Mouse (Mus musculus) T-helper 2 cell (primary cell): ENCODE measurements around the gene Adgre4.
"Not testable (repeated sequence)": the region's sequence is repeated elsewhere in the genome, so short reads cannot be mapped to it uniquely, and the experiment has no call there.

Experiments
- in situ Hi-C: fragments of 300-600 bp; cut with MboI, MseI; formaldehyde crosslinking; loops from one replicate; pipeline ENCODE4 v1.15.1; 2025; ENCODE audit warnings: high pct_unique_total_duplicates

The Adgre4 gene

DNA sequence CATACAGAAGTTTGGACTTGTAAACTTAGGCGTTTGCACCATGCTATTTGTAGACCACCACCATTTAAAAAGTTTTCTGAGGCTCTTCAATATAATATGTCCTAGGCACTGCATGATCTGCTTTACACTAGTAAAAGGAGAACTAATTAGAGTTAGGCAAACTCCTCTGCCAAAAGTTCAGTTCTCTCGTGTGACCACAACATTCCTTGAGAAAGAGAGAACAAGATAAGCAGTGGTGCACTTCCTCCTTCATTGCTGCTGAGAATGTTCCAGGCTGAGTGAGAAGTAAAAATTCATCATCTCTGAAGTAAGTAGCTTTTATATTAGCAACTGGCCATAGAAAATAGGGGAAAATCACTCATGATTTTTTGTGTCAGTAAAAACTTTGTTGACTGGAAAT is at the start of gene Adgre4:
Adgre4 (plus strand) TSS at position 199 of the 400 bp plus-strand sequence.
- in situ Hi-C loops, result loop anchor here (10.0 kb wide), 1 partner anchor 1685 kb away; no protein-coding TSS in a partner anchor

DNA sequence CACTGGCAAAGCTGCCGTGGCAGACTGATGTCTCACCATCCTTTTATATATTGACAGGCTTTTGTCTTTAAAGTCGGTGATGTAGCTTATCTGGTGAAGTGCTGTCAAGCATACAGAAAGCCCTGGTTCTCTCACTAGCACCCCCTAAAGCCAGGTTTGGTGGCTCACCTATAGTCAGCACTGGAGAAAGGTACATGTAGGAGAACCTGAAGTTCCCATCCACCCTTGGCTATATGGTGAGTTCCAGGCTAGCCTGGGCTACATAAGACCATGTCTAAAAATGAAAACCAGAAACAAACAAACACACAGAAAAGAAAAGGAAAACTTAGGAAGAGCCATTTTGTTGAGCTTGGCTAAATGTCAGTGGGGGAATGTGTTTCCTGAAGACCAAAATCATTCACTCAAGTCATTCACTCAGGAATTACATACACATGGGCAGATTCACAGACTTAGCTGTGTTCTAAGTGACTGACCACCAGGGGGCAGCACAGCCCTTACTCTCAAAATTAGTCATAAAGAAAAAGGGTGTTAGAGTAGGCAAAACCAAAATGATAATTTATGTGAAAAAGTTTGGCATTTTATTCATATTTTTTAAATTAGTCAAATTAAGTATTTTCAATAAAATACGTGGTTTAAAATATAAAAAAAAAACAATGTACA is 47.5 kb upstream of the Adgre4 start:
- in situ Hi-C loops, result loop anchor here (5.0 kb wide), 1 partner anchor 185 kb away; no protein-coding TSS in a partner anchor

DNA sequence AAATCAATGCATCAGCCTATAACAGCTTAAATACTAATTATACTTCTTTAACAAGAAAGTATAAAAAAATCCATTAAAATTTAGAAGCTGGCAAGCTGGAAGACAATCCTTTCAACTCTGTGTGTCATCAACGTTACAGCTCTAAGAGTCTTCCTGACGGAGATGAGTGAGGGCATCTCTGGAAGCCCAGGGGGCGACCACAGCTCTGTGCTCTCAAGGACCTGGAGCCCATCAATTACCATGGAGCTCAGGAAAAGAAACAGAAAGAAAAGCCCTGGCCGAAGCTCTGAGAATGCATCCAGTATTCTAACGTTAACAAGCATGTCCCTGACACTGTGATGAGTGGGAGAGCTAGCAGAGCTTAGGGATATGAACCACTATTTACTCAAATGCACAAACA is 46.9 kb upstream of the Adgre4 start:
- in situ Hi-C loops, result loop anchor here (5.0 kb wide), 1 partner anchor 184 kb away; no protein-coding TSS in a partner anchor

- in situ Hi-C loops, result no loop called here
These were observed 37.6 kb upstream of the Adgre4 start, which contains the start of gene Pot1b for GRCm38 (mm10) chr17:55711984-55712811. Pot1b (minus strand) TSS chr17:55712628.

- in situ Hi-C loops, result no loop called here
These were observed 28.5 kb upstream of the Adgre4 start for GRCm38 (mm10) chr17:55721270-55721669.

- in situ Hi-C loops, result no loop called here
These were observed 27.5 kb upstream of the Adgre4 start for GRCm38 (mm10) chr17:55722250-55722649.

- in situ Hi-C loops, result no loop called here
These were observed 23.6 kb upstream of the Adgre4 start for GRCm38 (mm10) chr17:55726193-55726592.

DNA sequence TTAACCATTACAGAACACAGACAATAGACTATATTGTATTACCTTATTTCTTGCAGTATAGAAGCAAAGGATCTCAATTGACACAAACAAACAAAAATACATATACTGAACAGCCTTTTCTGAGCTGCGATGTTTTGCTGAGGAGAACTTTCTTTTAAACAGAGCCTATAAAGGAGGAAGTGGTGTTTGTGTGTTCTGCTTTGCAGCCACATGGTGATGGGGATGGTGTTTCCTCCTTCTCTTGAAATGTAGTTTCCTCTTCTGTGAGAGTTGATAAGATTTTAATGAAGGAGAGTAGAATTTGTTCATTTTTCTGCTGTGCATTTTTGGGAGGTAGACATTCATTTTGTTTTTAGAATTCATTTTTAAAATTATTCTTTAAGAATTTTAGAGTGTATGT is 13.1 kb upstream of the Adgre4 start:
- in situ Hi-C loops, result no loop called here

GRCm38 (mm10) chr17:55751170-55751569 is 1.4 kb downstream of the Adgre4 start:
- in situ Hi-C loops, result no loop called here

GRCm38 (mm10) chr17:55813642-55814041 is 63.9 kb downstream of the Adgre4 start:
- in situ Hi-C loops, result loop anchor here (5.0 kb wide), 1 partner anchor 59 kb away; no protein-coding TSS in a partner anchor

GRCm38 (mm10) chr17:55816853-55817252 is 67.1 kb downstream of the Adgre4 start:
- in situ Hi-C loops, result no loop called here

DNA sequence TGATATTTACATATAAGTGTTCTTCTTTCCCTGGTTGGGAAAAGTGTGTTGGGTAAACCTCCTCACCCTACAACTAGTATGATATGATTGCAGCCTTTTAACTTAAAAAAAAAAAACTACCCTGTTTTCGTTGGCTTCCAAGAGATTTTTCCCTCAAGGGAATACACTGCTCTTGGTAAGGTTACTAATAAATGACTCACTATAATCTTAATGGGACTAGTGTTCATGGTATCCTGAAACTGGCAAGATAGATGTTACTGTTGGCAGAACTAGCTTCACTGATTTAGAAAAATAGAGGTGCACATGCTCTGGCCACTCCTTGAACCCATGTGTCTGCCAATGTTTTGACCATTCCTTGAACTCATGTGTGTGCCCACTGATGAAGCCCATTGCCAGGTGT is 71.8 kb downstream of the Adgre4 start:
- in situ Hi-C loops, result no loop called here

GRCm38 (mm10) chr17:55843067-55843466 is 93.3 kb downstream of the Adgre4 start:
- in situ Hi-C loops, result no loop called here

GRCm38 (mm10) chr17:55877184-55877583 is 127.4 kb downstream of the Adgre4 start:
- in situ Hi-C loops, result no loop called here

- in situ Hi-C loops, result not testable (repeated sequence)
These were observed 128.5 kb downstream of the Adgre4 start for GRCm38 (mm10) chr17:55878282-55878635.

DNA sequence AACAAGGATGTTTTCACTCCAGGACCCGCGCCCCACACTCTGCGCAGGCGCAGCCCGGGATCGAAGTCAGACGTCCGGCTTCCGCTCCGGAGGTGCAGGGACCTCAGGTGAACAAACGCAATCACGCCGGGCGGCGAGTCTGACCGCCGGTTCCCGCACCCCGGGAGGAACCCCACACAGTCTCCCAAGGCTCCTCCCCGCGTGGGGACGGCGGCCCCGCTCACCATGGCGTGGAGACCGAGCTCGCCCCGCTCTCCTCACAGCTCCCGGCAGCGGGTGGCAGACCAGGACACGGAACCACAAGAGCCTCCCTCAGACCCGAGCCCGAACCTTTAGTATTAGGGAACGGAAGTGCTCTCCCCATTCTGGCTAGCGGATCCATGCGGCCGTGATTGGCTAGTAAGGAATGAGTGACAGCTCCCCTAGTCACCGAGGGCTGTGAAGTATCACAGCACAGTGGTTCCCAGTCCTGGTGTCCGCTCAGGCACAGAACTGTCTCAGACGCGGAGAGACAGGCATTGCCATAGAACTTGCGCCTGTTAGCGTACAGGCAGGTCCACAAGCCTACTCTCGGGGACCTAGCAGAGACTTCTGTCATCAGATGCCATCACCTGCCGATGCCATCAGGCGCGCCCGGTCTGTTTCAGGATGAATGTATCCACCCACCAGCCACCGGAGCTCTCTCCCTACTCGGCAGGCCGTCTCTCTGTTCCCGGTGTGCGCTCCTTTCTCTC is 129.0 kb downstream of the Adgre4 start, which contains the start of gene Zfp119a:
Zfp119a (minus strand) TSS at position 295 of the 734 bp plus-strand sequence.
- in situ Hi-C loops, result not testable (repeated sequence)

GRCm38 (mm10) chr17:55883631-55884030 is 133.8 kb downstream of the Adgre4 start:
- in situ Hi-C loops, result no loop called here

DNA sequence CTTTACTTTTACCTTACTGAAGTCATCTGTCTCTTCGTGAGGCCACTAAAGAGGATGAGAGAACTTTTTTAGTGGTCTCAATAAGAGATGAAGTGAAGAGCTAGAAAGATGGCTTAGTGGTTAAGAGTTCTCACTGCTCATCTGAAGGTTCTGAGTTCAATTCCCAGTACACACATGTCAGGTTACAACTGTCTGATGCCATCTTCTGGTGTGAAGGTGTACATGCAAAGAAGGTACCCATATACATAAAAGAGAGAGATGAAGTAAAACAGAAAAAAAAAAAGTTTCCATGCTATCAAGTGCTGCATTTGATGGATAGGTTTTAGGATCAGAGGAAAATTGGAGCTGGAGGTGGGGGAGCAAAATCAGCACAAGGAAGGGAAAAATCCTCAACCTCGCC is 135.1 kb downstream of the Adgre4 start:
- in situ Hi-C loops, result loop anchor here (5.0 kb wide), 1 partner anchor 183 kb away; no protein-coding TSS in a partner anchor

GRCm38 (mm10) chr17:55892406-55892955 is 142.7 kb downstream of the Adgre4 start:
- in situ Hi-C loops, result not testable (repeated sequence)

GRCm38 (mm10) chr17:55903087-55903486 is 153.3 kb downstream of the Adgre4 start:
- in situ Hi-C loops, result no loop called here
